Mouse (Mus musculus): Measurements from ENCODE around the gene Nav2.

DNA sequence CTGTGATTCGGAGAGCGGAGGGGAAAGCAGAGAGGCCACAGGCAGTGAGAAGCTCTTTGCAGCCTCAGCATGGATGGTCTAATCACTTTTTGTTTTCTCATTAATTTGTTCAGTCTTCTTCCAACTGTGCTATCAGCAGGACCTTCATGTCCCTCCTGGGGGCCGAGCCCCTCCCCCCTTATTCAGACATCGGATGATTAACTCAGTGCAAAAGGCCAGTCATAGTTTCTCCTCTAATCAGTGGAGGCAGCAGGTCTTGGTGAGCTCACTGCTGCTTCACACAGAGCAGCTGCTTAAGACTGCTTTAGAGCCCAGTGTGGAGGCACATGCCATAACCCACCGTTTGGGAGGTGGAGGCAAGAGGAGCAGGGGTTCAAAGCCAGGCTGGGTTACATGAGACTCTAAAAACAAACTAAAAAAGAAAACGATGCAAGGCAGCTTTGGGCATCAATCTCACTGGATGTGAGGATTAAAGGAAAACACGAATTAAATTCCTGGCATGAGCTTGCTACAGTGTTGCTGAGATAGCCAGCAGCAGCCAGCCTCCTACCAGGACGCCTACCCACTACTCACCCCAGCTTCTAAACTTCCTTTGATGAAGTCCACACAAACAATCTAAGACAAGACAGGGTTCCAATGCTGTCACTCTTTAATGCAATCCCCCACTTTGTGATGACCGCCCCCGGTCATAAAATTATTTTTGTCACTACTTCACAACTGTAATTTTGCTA, 120.9 kb downstream of the Nav2 start:
- TF ChIP-seq GATA1 (IDR thresholded peaks at IDR 0.05; ENCODE audit: borderline replicate concordance, low read length) = no peak
- no peak for TF ChIP-seq CTCF (IDR thresholded peaks at IDR 0.05; ENCODE audit: low read depth, low read length)
- no peak for TF ChIP-seq POLR2AphosphoS5 (IDR thresholded peaks at IDR 0.05; ENCODE audit: insufficient replicate concordance, low read depth, low read length)
- no peak for TF ChIP-seq TAL1 (conservative IDR thresholded peaks at IDR 0.05; ENCODE audit: low read depth, low read length)
- no peak for TF ChIP-seq GATA2 (IDR thresholded peaks at IDR 0.05; ENCODE audit: borderline replicate concordance, low read depth, low read length)
